Mouse (Mus musculus) lung, embryonic 14.5 days (tissue): ENCODE results near the gene Slc25a26. TPM values are rescaled to one million over a fixed set of nuclear protein-coding genes. Genes with fewer than 3 reads are reported as not detected.

Source experiments
- ATAC-seq: fragments of 200-750 bp; cut with Nextera tagmentation; 2 replicates; pipeline ENCODE4 v1.8.0; 2017; ENCODE audit warnings: mild to moderate bottlenecking, moderate TSS enrichment, moderate library complexity; ENCODE audit not compliant: insufficient read depth
- DNase-seq: peaks from one replicate; pipeline ENCODE4 v3.0.0-alpha.2; 2015
- H3K27ac ChIP-seq: fragments of 300-500 bp; sonication (generic); 2 replicates; pipeline ENCODE4 v1.5.1; 2014; ENCODE audit warnings: low read depth, mild to moderate bottlenecking, moderate library complexity
- H3K27me3 ChIP-seq: fragments of 300-500 bp; sonication (generic); 2 replicates; pipeline ENCODE4 v1.6.1; 2014; ENCODE audit warnings: low read length, control low read depth; ENCODE audit not compliant: insufficient read depth
- H3K36me3 ChIP-seq: fragments of 300-500 bp; sonication (generic); 2 replicates; pipeline ENCODE4 v1.6.1; 2014; ENCODE audit warnings: control low read depth; ENCODE audit not compliant: insufficient read depth
- H3K4me1 ChIP-seq: fragments of 300-500 bp; sonication (generic); 2 replicates; pipeline ENCODE4 v1.6.1; 2014; ENCODE audit warnings: antibody characterized with exemption, control low read depth; ENCODE audit not compliant: insufficient read depth
- H3K4me2 ChIP-seq: fragments of 300-500 bp; sonication (generic); 2 replicates; pipeline ENCODE4 v1.6.1; 2014; ENCODE audit warnings: mild to moderate bottlenecking
- H3K4me3 ChIP-seq: fragments of 300-500 bp; sonication (generic); 2 replicates; pipeline ENCODE4 v1.5.1; 2014; ENCODE audit warnings: low read depth, low read length
- H3K9ac ChIP-seq: fragments of 300-500 bp; sonication (generic); 2 replicates; pipeline ENCODE4 v1.6.1; 2014
- H3K9me3 ChIP-seq: fragments of 300-500 bp; sonication (generic); 2 replicates; pipeline ENCODE4 v1.6.1; 2016; ENCODE audit warnings: low read depth, low read length, control low read depth
- CTCF ChIP-seq: IDR thresholded peaks from 2 replicates; pipeline ENCODE4 v1.5.1; 2016; ENCODE audit warnings: antibody characterized with exemption, low read depth
- WGBS: fragments of 180-500 bp; shearing (Covaris S2); extraction: QIAGEN DNeasy Blood & Tissue Kit; methylation state at CpG from one replicate; pipeline ENCODE4 v1.1.7; 2014; 5-methylcytosine and 5-hydroxymethylcytosine counted together
- polyA plus RNA-seq: library from polyadenylated mRNA; unstranded; fragments of >200 nt; fragmentation: Nextera tagmentation; extraction: Ambion mirVana; gene quantifications from 2 replicates; pipeline ENCODE4 v1.2.1, GENCODE M21; 2014

Slc25a26 gene
- polyA plus RNA-seq, 1 experiment from 2014 or later = 7.1 TPM

GRCm38 (mm10) chr6:94618671-94619070 is 118.5 kb downstream of the Slc25a26 start:
- Histone ChIP-seq H3K27me3 (no peaks in the 10 kb centered on the region), H3K36me3 (peaks cover 84% of the 10 kb centered on the region), H3K27ac (no peak overlapping the region), H3K9ac (no peak overlapping the region), H3K4me1 (no peaks in the 10 kb centered on the region), H3K4me3 (no peak overlapping the region), H3K4me2 (no peak overlapping the region), H3K9me3 (no peaks in the 10 kb centered on the region)
- no peak for TF ChIP-seq CTCF
- DNase-seq (no peak), ATAC-seq (no peak)
- WGBS = 76% methylated on average over 5 of the region's 5 CpGs

GRCm38 (mm10) chr6:94620287-94620686 is 120.2 kb downstream of the Slc25a26 start:
- Histone ChIP-seq H3K9ac (no peak overlapping the region), H3K4me3 (no peak overlapping the region)

GRCm38 (mm10) chr6:94620801-94621301 is 120.7 kb downstream of the Slc25a26 start:
- no peak for DNase-seq
- 82% methylated on average over 9 of the region's 9 CpGs for WGBS
- no peak overlapping the region for H3K4me3 ChIP-seq
- no peaks in the 10 kb centered on the region for H3K9me3 ChIP-seq
- H3K9ac ChIP-seq = no peak overlapping the region
- TF ChIP-seq CTCF = no peak
- no peaks in the 10 kb centered on the region for H3K27me3 ChIP-seq
- H3K27ac ChIP-seq = no peak overlapping the region
- H3K4me2 ChIP-seq = no peak overlapping the region
- peaks cover 84% of the 10 kb centered on the region for H3K36me3 ChIP-seq
- H3K4me1 ChIP-seq = no peaks in the 10 kb centered on the region
- no peak for ATAC-seq

More at GRCm38 (mm10) chr6:94620287-94620686, 120.2 kb downstream of the Slc25a26 start:
- WGBS = 84% methylated on average over 6 of the region's 6 CpGs
- no peak for TF ChIP-seq CTCF
- H3K36me3 ChIP-seq = peaks cover 84% of the 10 kb centered on the region
- ATAC-seq (no peak), DNase-seq (no peak)
- no peaks in the 10 kb centered on the region for H3K9me3 ChIP-seq
- no peaks in the 10 kb centered on the region for H3K4me1 ChIP-seq
- no peak overlapping the region for H3K4me2 ChIP-seq
- H3K27me3 ChIP-seq = no peaks in the 10 kb centered on the region
- H3K27ac ChIP-seq = no peak overlapping the region

- H3K36me3 ChIP-seq = peaks cover 77% of the 10 kb centered on the region
- no peaks in the 10 kb centered on the region for H3K4me1 ChIP-seq
- TF ChIP-seq CTCF = peak; percentile 94
- no peak overlapping the region for H3K27ac ChIP-seq
- H3K9ac ChIP-seq = no peak overlapping the region
- ATAC-seq (peak; percentile 67; the same call in 1 of the 2 replicates), DNase-seq (peak; percentile 81)
- no peak overlapping the region for H3K4me3 ChIP-seq
- H3K9me3 ChIP-seq = no peaks in the 10 kb centered on the region
- WGBS = 75% methylated on average over 4 of the region's 4 CpGs
- H3K27me3 ChIP-seq = no peaks in the 10 kb centered on the region
- no peak overlapping the region for H3K4me2 ChIP-seq
Observed at GRCm38 (mm10) chr6:94622983-94623382, 122.9 kb downstream of the Slc25a26 start.

- TF ChIP-seq CTCF = no peak
- Histone ChIP-seq H3K4me3 (no peak overlapping the region), H3K27me3 (no peaks in the 10 kb centered on the region), H3K27ac (no peak overlapping the region), H3K4me1 (no peaks in the 10 kb centered on the region), H3K36me3 (peaks cover 66% of the 10 kb centered on the region), H3K9ac (no peak overlapping the region), H3K4me2 (no peak overlapping the region), H3K9me3 (no peaks in the 10 kb centered on the region)
- ATAC-seq = no peak
- DNase-seq = no peak
- 81% methylated on average over 5 of the region's 5 CpGs for WGBS
Observed at GRCm38 (mm10) chr6:94624543-94624942, 124.4 kb downstream of the Slc25a26 start.

- H3K9me3 ChIP-seq = no peaks in the 10 kb centered on the region
- peaks cover 53% of the 10 kb centered on the region for H3K36me3 ChIP-seq
- no peaks in the 10 kb centered on the region for H3K4me1 ChIP-seq
- H3K4me3 ChIP-seq = no peak overlapping the region
- DNase-seq = no peak
- no peaks in the 10 kb centered on the region for H3K27me3 ChIP-seq
- 63% methylated on average over 5 of the region's 5 CpGs for WGBS
- TF ChIP-seq CTCF = no peak
- no peak for ATAC-seq
- H3K4me2 ChIP-seq = no peak overlapping the region
- no peak overlapping the region for H3K9ac ChIP-seq
- no peak overlapping the region for H3K27ac ChIP-seq
Observed at GRCm38 (mm10) chr6:94625896-94626295, 125.8 kb downstream of the Slc25a26 start.

- TF ChIP-seq CTCF = no peak
- H3K36me3 ChIP-seq = peaks cover 45% of the 10 kb centered on the region
- DNase-seq = no peak
- no peaks in the 10 kb centered on the region for H3K27me3 ChIP-seq
- no peak overlapping the region for H3K4me2 ChIP-seq
- no peak overlapping the region for H3K9ac ChIP-seq
- 56% methylated on average over 2 of the region's 2 CpGs for WGBS
- H3K4me1 ChIP-seq = peaks cover 1% of the 10 kb centered on the region; the same call in 1 of the 2 replicates
- no peak overlapping the region for H3K4me3 ChIP-seq
- ATAC-seq = no peak
- H3K9me3 ChIP-seq = no peaks in the 10 kb centered on the region
- no peak overlapping the region for H3K27ac ChIP-seq
Observed at GRCm38 (mm10) chr6:94626807-94627206, 126.7 kb downstream of the Slc25a26 start.
